Mouse (Mus musculus): ENCODE results near the gene Carm1. TPM values are rescaled to one million over a fixed set of nuclear protein-coding genes. Genes with fewer than 3 reads are reported as not detected.

Gene Carm1
- 55.7 and 57.1 TPM in 2 replicates for polyA plus RNA-seq (2014; fragmentation: Nextera tagmentation; extraction: Ambion mirVana)

- Histone ChIP-seq H3K9ac (ENCODE audit: low read depth, low read length) (peak within 1 kb of the TSS; percentile 99), H3K4me1 (ENCODE audit: control insufficient read depth, insufficient read depth, low read length) (peaks cover 19% of the 10 kb centered on the region), H3K4me2 (ENCODE audit: low read depth, low read length) (peak within 1 kb of the TSS; percentile 77), H3K4me3 (ENCODE audit: low read depth, low read length) (peak within 1 kb of the TSS; percentile 88), H3K27ac (replicated peaks; ENCODE audit: low read depth, low read length) (peak within 1 kb of the TSS; percentile 99), H3K27me3 (replicated peaks; ENCODE audit: control insufficient read depth, insufficient read depth, low read length) (no peaks in the 10 kb centered on the region), H3K9me3 (ENCODE audit: control insufficient read depth, low read length) (no peaks in the 10 kb centered on the region), H3K36me3 (ENCODE audit: control insufficient read depth, insufficient read depth, low read length) (peaks cover 19% of the 10 kb centered on the region)
- ATAC-seq (ENCODE audit: low read depth) = no peak
- DNase-seq (ENCODE audit: low spot score) = no peak
- no CpG with 5 or more reads among the region's 52 CpGs for WGBS
These were observed at the start of gene Carm1 for GRCm38 (mm10) chr9:21546789-21547074. Carm1 (plus strand) TSS chr9:21546894.

GRCm38 (mm10) chr9:21497050-21497542 lies 49.6 kb upstream of the Carm1 start:
- Histone ChIP-seq H3K27ac (replicated peaks; ENCODE audit: low read depth, low read length) (peak overlapping the region; percentile 92), H3K4me3 (ENCODE audit: low read depth, low read length) (peak overlapping the region; percentile 36), H3K9me3 (ENCODE audit: control insufficient read depth, low read length) (no peaks in the 10 kb centered on the region), H3K27me3 (replicated peaks; ENCODE audit: control insufficient read depth, insufficient read depth, low read length) (no peaks in the 10 kb centered on the region), H3K9ac (ENCODE audit: low read depth, low read length) (peak overlapping the region; percentile 65), H3K4me2 (ENCODE audit: low read depth, low read length) (peak overlapping the region; percentile 66), H3K4me1 (ENCODE audit: control insufficient read depth, insufficient read depth, low read length) (peaks cover 28% of the 10 kb centered on the region), H3K36me3 (ENCODE audit: control insufficient read depth, insufficient read depth, low read length) (peaks cover 35% of the 10 kb centered on the region)
- peak; percentile 8 for ATAC-seq (ENCODE audit: low read depth)
- WGBS = 51% methylated on average over 16 of the region's 16 CpGs
- DNase-seq (ENCODE audit: low spot score) = no peak

GRCm38 (mm10) chr9:21497664-21498063 lies 49.0 kb upstream of the Carm1 start:
- peak overlapping the region; percentile 66 for H3K4me2 ChIP-seq (ENCODE audit: low read depth, low read length)
- 0 out of 2 replicates have a peak overlapping the region, but pooled peaks have one; percentile 36 for H3K4me3 ChIP-seq (ENCODE audit: low read depth, low read length)
- peak overlapping the region; percentile 92 for H3K27ac ChIP-seq (replicated peaks; ENCODE audit: low read depth, low read length)
- 90% methylated on average over 2 of the region's 2 CpGs for WGBS
- no peak for ATAC-seq (ENCODE audit: low read depth)
- H3K36me3 ChIP-seq (ENCODE audit: control insufficient read depth, insufficient read depth, low read length) = peaks cover 33% of the 10 kb centered on the region
- H3K27me3 ChIP-seq (replicated peaks; ENCODE audit: control insufficient read depth, insufficient read depth, low read length) = no peaks in the 10 kb centered on the region
- no peak for DNase-seq (ENCODE audit: low spot score)
- no peaks in the 10 kb centered on the region for H3K9me3 ChIP-seq (ENCODE audit: control insufficient read depth, low read length)
- peak overlapping the region; percentile 65; the same call in 1 of the 2 replicates for H3K9ac ChIP-seq (ENCODE audit: low read depth, low read length)
- H3K4me1 ChIP-seq (ENCODE audit: control insufficient read depth, insufficient read depth, low read length) = peaks cover 28% of the 10 kb centered on the region

GRCm38 (mm10) chr9:21498284-21498902 lies 48.3 kb upstream of the Carm1 start:
- H3K4me3 ChIP-seq (ENCODE audit: low read depth, low read length) = no peak overlapping the region
- DNase-seq (ENCODE audit: low spot score) = no peak
- 0 out of 2 replicates have a peak overlapping the region, but pooled peaks have one; percentile 33 for H3K27ac ChIP-seq (replicated peaks; ENCODE audit: low read depth, low read length)
- peaks cover 41% of the 10 kb centered on the region for H3K36me3 ChIP-seq (ENCODE audit: control insufficient read depth, insufficient read depth, low read length)
- no peaks in the 10 kb centered on the region for H3K9me3 ChIP-seq (ENCODE audit: control insufficient read depth, low read length)
- peaks cover 28% of the 10 kb centered on the region for H3K4me1 ChIP-seq (ENCODE audit: control insufficient read depth, insufficient read depth, low read length)
- H3K27me3 ChIP-seq (replicated peaks; ENCODE audit: control insufficient read depth, insufficient read depth, low read length) = no peaks in the 10 kb centered on the region
- no peak for ATAC-seq (ENCODE audit: low read depth)
- H3K4me2 ChIP-seq (ENCODE audit: low read depth, low read length) = no peak overlapping the region
- no peak overlapping the region for H3K9ac ChIP-seq (ENCODE audit: low read depth, low read length)
- 89% methylated on average over 12 of the region's 12 CpGs for WGBS

- Histone ChIP-seq H3K4me1 (ENCODE audit: control insufficient read depth, insufficient read depth, low read length) (no peaks in the 10 kb centered on the region), H3K27me3 (replicated peaks; ENCODE audit: control insufficient read depth, insufficient read depth, low read length) (no peaks in the 10 kb centered on the region), H3K36me3 (ENCODE audit: control insufficient read depth, insufficient read depth, low read length) (peaks cover 68% of the 10 kb centered on the region), H3K4me3 (ENCODE audit: low read depth, low read length) (no peak overlapping the region), H3K4me2 (ENCODE audit: low read depth, low read length) (no peak overlapping the region), H3K9ac (ENCODE audit: low read depth, low read length) (no peak overlapping the region), H3K9me3 (ENCODE audit: control insufficient read depth, low read length) (no peaks in the 10 kb centered on the region), H3K27ac (replicated peaks; ENCODE audit: low read depth, low read length) (no peak overlapping the region)
- WGBS = 94% methylated on average over 7 of the region's 8 CpGs
- ATAC-seq (ENCODE audit: low read depth) (no peak), DNase-seq (ENCODE audit: low spot score) (no peak)
These were observed 43.3 kb upstream of the Carm1 start for GRCm38 (mm10) chr9:21503352-21503751.

GRCm38 (mm10) chr9:21505767-21506166 lies 40.9 kb upstream of the Carm1 start:
- DNase-seq (ENCODE audit: low spot score) = no peak
- H3K9ac ChIP-seq (ENCODE audit: low read depth, low read length) = no peak overlapping the region
- H3K27ac ChIP-seq (replicated peaks; ENCODE audit: low read depth, low read length) = no peak overlapping the region
- H3K4me3 ChIP-seq (ENCODE audit: low read depth, low read length) = no peak overlapping the region
- no peak for ATAC-seq (ENCODE audit: low read depth)
- peaks cover 5% of the 10 kb centered on the region for H3K4me1 ChIP-seq (ENCODE audit: control insufficient read depth, insufficient read depth, low read length)
- peaks cover 64% of the 10 kb centered on the region for H3K36me3 ChIP-seq (ENCODE audit: control insufficient read depth, insufficient read depth, low read length)
- H3K9me3 ChIP-seq (ENCODE audit: control insufficient read depth, low read length) = no peaks in the 10 kb centered on the region
- no peaks in the 10 kb centered on the region for H3K27me3 ChIP-seq (replicated peaks; ENCODE audit: control insufficient read depth, insufficient read depth, low read length)
- no peak overlapping the region for H3K4me2 ChIP-seq (ENCODE audit: low read depth, low read length)

GRCm38 (mm10) chr9:21507753-21508430 lies 38.8 kb upstream of the Carm1 start:
- Histone ChIP-seq H3K9me3 (ENCODE audit: control insufficient read depth, low read length) (no peaks in the 10 kb centered on the region), H3K27ac (replicated peaks; ENCODE audit: low read depth, low read length) (no peak overlapping the region), H3K27me3 (replicated peaks; ENCODE audit: control insufficient read depth, insufficient read depth, low read length) (no peaks in the 10 kb centered on the region), H3K4me2 (ENCODE audit: low read depth, low read length) (no peak overlapping the region), H3K4me1 (ENCODE audit: control insufficient read depth, insufficient read depth, low read length) (peaks cover 8% of the 10 kb centered on the region), H3K4me3 (ENCODE audit: low read depth, low read length) (no peak overlapping the region), H3K36me3 (ENCODE audit: control insufficient read depth, insufficient read depth, low read length) (peaks cover 60% of the 10 kb centered on the region), H3K9ac (ENCODE audit: low read depth, low read length) (no peak overlapping the region)
- DNase-seq (ENCODE audit: low spot score) = no peak
- 91% methylated on average over 15 of the region's 15 CpGs for WGBS
- no peak for ATAC-seq (ENCODE audit: low read depth)

- ATAC-seq (ENCODE audit: low read depth) = no peak
- H3K27ac ChIP-seq (replicated peaks; ENCODE audit: low read depth, low read length) = peak overlapping the region; percentile 92; the same call in 1 of the 2 replicates
- WGBS = 63% methylated on average over 7 of the region's 7 CpGs
These were observed 37.8 kb upstream of the Carm1 start for GRCm38 (mm10) chr9:21508871-21509404.

More at GRCm38 (mm10) chr9:21508871-21509404, 37.8 kb upstream of the Carm1 start:
- no peaks in the 10 kb centered on the region for H3K9me3 ChIP-seq (ENCODE audit: control insufficient read depth, low read length)
- H3K9ac ChIP-seq (ENCODE audit: low read depth, low read length) = peak overlapping the region; percentile 75
- peaks cover 52% of the 10 kb centered on the region for H3K36me3 ChIP-seq (ENCODE audit: control insufficient read depth, insufficient read depth, low read length)
- H3K4me3 ChIP-seq (ENCODE audit: low read depth, low read length) = peak overlapping the region; percentile 69
- no peak for DNase-seq (ENCODE audit: low spot score)
- H3K4me1 ChIP-seq (ENCODE audit: control insufficient read depth, insufficient read depth, low read length) = peaks cover 8% of the 10 kb centered on the region
- H3K4me2 ChIP-seq (ENCODE audit: low read depth, low read length) = peak overlapping the region; percentile 83
- no peaks in the 10 kb centered on the region for H3K27me3 ChIP-seq (replicated peaks; ENCODE audit: control insufficient read depth, insufficient read depth, low read length)

Measured in embryonic facial prominence, embryonic 14.5 days (tissue).